Mouse (Mus musculus) myocyte (in vitro differentiated cells): ENCODE measurements around the gene Soga1.

Experiments used
- E2F4 ChIP-seq: IDR thresholded peaks from one replicate; pipeline ENCODE4 v1.6.1; 2011; ENCODE audit warnings: mild to moderate bottlenecking, control low read depth, moderate library complexity; ENCODE audit not compliant: insufficient read depth
- MAX ChIP-seq: IDR thresholded peaks from one replicate; pipeline ENCODE4 v1.6.1; 2011; ENCODE audit warnings: low read depth, mild to moderate bottlenecking, control low read depth
- MYOD1 ChIP-seq, 3 experiments: IDR thresholded peaks; one replicate each; pipeline ENCODE4 v1.6.1; 2011; ENCODE audit warnings: control low read depth in 2 of 3, low read depth in 2 of 3, mild to moderate bottlenecking in 2 of 3, moderate library complexity in 1 of 3; ENCODE audit not compliant: insufficient read length in 2 of 3, control insufficient read depth in 1 of 3
- MYOG ChIP-seq, 3 experiments: IDR thresholded peaks; one replicate each; pipeline ENCODE4 v1.6.1; 2011; ENCODE audit warnings: control low read depth in 2 of 3, low read depth in 2 of 3, mild to moderate bottlenecking in 2 of 3; ENCODE audit not compliant: insufficient read length in 2 of 3, control insufficient read depth in 1 of 3, insufficient read depth in 1 of 3
- POLR2A ChIP-seq: IDR thresholded peaks from one replicate; pipeline ENCODE4 v1.6.1; 2011; ENCODE audit warnings: low read depth, mild to moderate bottlenecking, control low read depth, moderate library complexity; ENCODE audit not compliant: insufficient read length
- POLR2AphosphoS2 ChIP-seq: IDR thresholded peaks from one replicate; pipeline ENCODE4 v1.6.1; 2011; ENCODE audit warnings: low read depth, control low read depth; ENCODE audit not compliant: insufficient read length
- REST ChIP-seq: IDR thresholded peaks from one replicate; pipeline ENCODE4 v1.6.1; 2011; ENCODE audit warnings: mild to moderate bottlenecking, control low read depth, moderate library complexity; ENCODE audit not compliant: insufficient read depth, insufficient read length
- SRF ChIP-seq: IDR thresholded peaks from one replicate; pipeline ENCODE4 v1.6.1; 2011; ENCODE audit warnings: low read depth; ENCODE audit not compliant: control insufficient read depth, insufficient read length
- TCF12 ChIP-seq: IDR thresholded peaks from one replicate; pipeline ENCODE4 v1.6.1; 2011; ENCODE audit warnings: mild to moderate bottlenecking, control low read depth; ENCODE audit not compliant: poor library complexity, insufficient read depth, severe bottlenecking
- TCF3 ChIP-seq: IDR thresholded peaks from one replicate; pipeline ENCODE4 v1.6.1; 2011; ENCODE audit warnings: low read depth, control low read depth; ENCODE audit not compliant: insufficient read length
- USF1 ChIP-seq: IDR thresholded peaks from one replicate; pipeline ENCODE4 v1.6.1; 2011; ENCODE audit warnings: low read depth, mild to moderate bottlenecking, control low read depth, moderate library complexity

DNA sequence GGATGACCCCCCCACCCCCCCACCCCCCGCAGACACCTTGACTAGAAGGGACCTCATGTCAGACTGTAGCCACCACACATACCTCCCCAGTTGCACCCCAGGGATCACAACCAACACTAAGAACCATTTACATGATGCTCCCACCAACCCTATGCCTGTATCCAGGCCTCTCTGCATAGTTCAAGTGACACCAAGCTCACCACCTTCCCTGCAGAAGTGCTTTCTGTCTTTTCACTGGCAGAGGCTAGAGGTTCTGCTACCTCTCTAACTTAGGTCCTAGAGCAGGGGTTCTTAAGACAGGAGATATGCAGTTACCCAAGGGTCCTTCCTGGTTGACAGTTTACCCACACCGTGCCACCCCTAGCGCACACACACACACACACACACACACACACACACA lies 3.8 kb downstream of the Soga1 start:
- no peak for TF ChIP-seq SRF
- no peak for TF ChIP-seq USF1
- no peak for TF ChIP-seq POLR2A
- TF ChIP-seq E2F4, result no peak
- no peak for TF ChIP-seq TCF12
- TF ChIP-seq POLR2AphosphoS2, result no peak
- TF ChIP-seq MYOG (IDR thresholded peaks at IDR 0.05; ENCODE audit: control insufficient read depth in 1 of 3, insufficient read depth in 1 of 3, insufficient read length in 2 of 3, low read depth in 2 of 3), result no peak
- TF ChIP-seq MYOD1 (IDR thresholded peaks at IDR 0.05; ENCODE audit: control insufficient read depth in 1 of 3, insufficient read length in 2 of 3, low read depth in 2 of 3), result no peak
- TF ChIP-seq MAX, result no peak
- TF ChIP-seq TCF3, result no peak
- TF ChIP-seq REST, result no peak
